Mouse (Mus musculus) liver, postnatal 0 days (tissue): ENCODE data around the gene Col5a2.

ENCODE experiments used
- CTCF ChIP-seq: sonication (generic); IDR thresholded peaks from 2 replicates; pipeline ENCODE4 v1.5.1; 2016; ENCODE audit warnings: antibody characterized with exemption, low read depth
- EP300 ChIP-seq: IDR thresholded peaks from 2 replicates; pipeline ENCODE4 v1.6.1; 2016; ENCODE audit warnings: antibody characterized with exemption, low read depth, mild to moderate bottlenecking

DNA sequence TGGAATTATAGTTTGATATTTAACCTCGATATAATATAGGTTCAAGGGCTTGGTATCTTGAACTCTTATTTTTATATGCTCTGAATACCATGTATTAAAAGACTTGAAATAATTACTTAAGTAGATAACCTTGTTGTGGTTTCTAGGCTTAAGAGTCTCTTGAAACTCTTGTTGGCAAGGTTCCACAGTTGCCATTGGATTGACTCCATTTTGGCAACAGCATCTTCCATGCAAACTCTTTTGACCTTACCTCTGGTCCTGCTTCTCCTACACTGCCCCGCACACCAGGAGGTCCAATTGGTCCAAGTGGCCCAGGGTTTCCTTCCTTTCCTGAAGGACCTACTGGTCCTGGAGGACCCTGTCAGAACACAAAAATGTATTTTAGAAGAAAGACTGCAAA, 121.2 kb downstream of the Col5a2 start:
- TF ChIP-seq CTCF = no peak
- TF ChIP-seq EP300 = no peak
